ENCODE assay signal across 22 mouse cellular contexts in genomic region chr6:30667585-30667984, GRCm38 (mm10). TPM values are rescaled to one million over a fixed set of nuclear protein-coding genes. Genes with fewer than 3 reads are reported as not detected.
A peak's percentile ranks its signal among the peaks of the same experiment; 100 is the strongest.
DNase-seq lines count a peak whose midpoint lies in the region; ATAC-seq and TF ChIP-seq lines count a peak whose summit lies in the region.
"Had no signal": no experiment of that assay in that cellular context is flagged by ENCODE, and none has a peak within 500 bp of the region (broad histone marks: within the 10 kb centered on the region; RNA-seq: fewer than 3 reads in every experiment).

No protein-coding gene starts in this region.

- H3K9me3 ChIP-seq in forebrain, embryonic 10.5 days: no peaks in the 10 kb centered on the region
- no peaks in the 10 kb centered on the region for H3K9me3 ChIP-seq in forebrain, postnatal 0 days (ENCODE audit: low read length)
- H3K9me3 ChIP-seq in midbrain, embryonic 10.5 days (replicated peaks): no peaks in the 10 kb centered on the region
- H3K9me3 ChIP-seq in midbrain, embryonic 11.5 days (ENCODE audit: control insufficient read depth, low read length): no peaks in the 10 kb centered on the region
- no peaks in the 10 kb centered on the region for H3K9me3 ChIP-seq in embryonic facial prominence, embryonic 11.5 days (replicated peaks; ENCODE audit: control insufficient read depth, low read length)
- no peaks in the 10 kb centered on the region for H3K9me3 ChIP-seq in limb, embryonic 13.5 days
- H3K9me3 ChIP-seq: neural tube, embryonic 12.5 days had no signal

- H3K27ac ChIP-seq in forebrain, embryonic 10.5 days: peak overlapping the region; percentile 77
- no peak overlapping the region for H3K27ac ChIP-seq in forebrain, postnatal 0 days (ENCODE audit: low read depth, low read length)
- peak overlapping the region; percentile 77 for H3K27ac ChIP-seq in midbrain, embryonic 10.5 days (replicated peaks)
- no peak overlapping the region for H3K27ac ChIP-seq in midbrain, embryonic 11.5 days (ENCODE audit: low read depth, low read length)
- H3K27ac ChIP-seq in embryonic facial prominence, embryonic 11.5 days (replicated peaks; ENCODE audit: low read depth, low read length): peak overlapping the region; percentile 53; the same call in 1 of the 2 replicates
- H3K27ac ChIP-seq in limb, embryonic 13.5 days: peak overlapping the region; percentile 69
- H3K27ac ChIP-seq: liver, embryonic 14.5 days; neural tube, embryonic 12.5 days had no signal

- H3K9ac ChIP-seq in forebrain, postnatal 0 days: no peak overlapping the region
- H3K9ac ChIP-seq in midbrain, embryonic 11.5 days (ENCODE audit: low read length): no peak overlapping the region
- H3K9ac ChIP-seq in embryonic facial prominence, embryonic 11.5 days (replicated peaks; ENCODE audit: low read length): no peak overlapping the region
- no peak overlapping the region for H3K9ac ChIP-seq in limb, embryonic 13.5 days
- H3K9ac ChIP-seq: liver, embryonic 14.5 days; neural tube, embryonic 12.5 days had no signal

- WGBS in forebrain, embryonic 10.5 days: 46% methylated on average over 5 of the region's 5 CpGs
- WGBS in forebrain, postnatal 0 days: 51% methylated on average over 5 of the region's 5 CpGs
- 52% methylated on average over 5 of the region's 5 CpGs for WGBS in midbrain, embryonic 10.5 days
- WGBS in midbrain, embryonic 11.5 days: 40% methylated on average over 5 of the region's 5 CpGs
- 38% methylated on average over 5 of the region's 5 CpGs for whole genome bisulfite sequencing in embryonic facial prominence, embryonic 11.5 days
- 27% methylated on average over 5 of the region's 5 CpGs for WGBS in limb, embryonic 13.5 days

- peaks cover 81% of the 10 kb centered on the region for H3K4me1 ChIP-seq in forebrain, embryonic 10.5 days
- H3K4me1 ChIP-seq in forebrain, postnatal 0 days (ENCODE audit: insufficient read depth): no peaks in the 10 kb centered on the region
- H3K4me1 ChIP-seq in midbrain, embryonic 10.5 days: peaks cover 65% of the 10 kb centered on the region
- peaks cover 19% of the 10 kb centered on the region for H3K4me1 ChIP-seq in midbrain, embryonic 11.5 days (ENCODE audit: control insufficient read depth, insufficient read depth, low read length)
- no peaks in the 10 kb centered on the region for H3K4me1 ChIP-seq in embryonic facial prominence, embryonic 11.5 days (ENCODE audit: control insufficient read depth, insufficient read depth, low read length)
- H3K4me1 ChIP-seq in limb, embryonic 13.5 days: peaks cover 68% of the 10 kb centered on the region

- no peak overlapping the region for H3K4me2 ChIP-seq in forebrain, postnatal 0 days (ENCODE audit: low read depth)
- H3K4me2 ChIP-seq in midbrain, embryonic 11.5 days: no peak overlapping the region
- H3K4me2 ChIP-seq in embryonic facial prominence, embryonic 11.5 days (ENCODE audit: low read depth, low read length): no peak overlapping the region
- no peak overlapping the region for H3K4me2 ChIP-seq in limb, embryonic 13.5 days (replicated peaks)
- H3K4me2 ChIP-seq: neural tube, embryonic 12.5 days had no signal

- no peak for DNase-seq in forebrain, embryonic 10.5 days (ENCODE audit: extremely low spot score, low spot score)
- no peak for DNase-seq in forebrain, postnatal 0 days
- DNase-seq in midbrain, embryonic 10.5 days (ENCODE audit: low spot score): no peak
- no peak for DNase-seq in midbrain, embryonic 11.5 days (ENCODE audit: low spot score, missing footprints)
- DNase-seq in embryonic facial prominence, embryonic 11.5 days (ENCODE audit: low spot score): peak; percentile 60
- no peak for DNase-seq in adrenal gland, postnatal 10 days
- DNase-seq: cerebellum, postnatal 36 days; gastrocnemius, postnatal 10 days; heart, postnatal 14 days; kidney, postnatal 10 days; lung, postnatal 14 days; thymus, postnatal 14 days had no signal

- peaks cover 9% of the 10 kb centered on the region for H3K27me3 ChIP-seq in forebrain, embryonic 10.5 days (ENCODE audit: poor library complexity, severe bottlenecking)
- H3K27me3 ChIP-seq in forebrain, postnatal 0 days (ENCODE audit: insufficient read depth, low read length): no peaks in the 10 kb centered on the region
- peaks cover 18% of the 10 kb centered on the region for H3K27me3 ChIP-seq in midbrain, embryonic 10.5 days (ENCODE audit: low read depth, poor library complexity, severe bottlenecking)
- H3K27me3 ChIP-seq in midbrain, embryonic 11.5 days (ENCODE audit: control insufficient read depth, insufficient read depth, low read length): no peaks in the 10 kb centered on the region
- H3K27me3 ChIP-seq in embryonic facial prominence, embryonic 11.5 days (ENCODE audit: control insufficient read depth, insufficient read depth, low read length): no peaks in the 10 kb centered on the region
- no peaks in the 10 kb centered on the region for H3K27me3 ChIP-seq in limb, embryonic 13.5 days
- H3K27me3 ChIP-seq: neural tube, embryonic 12.5 days; Patski had no signal

- no peak for TF ChIP-seq CTCF in forebrain, postnatal 0 days (IDR thresholded peaks at IDR 0.05; ENCODE audit: low read depth)

- no peaks in the 10 kb centered on the region for H3K36me3 ChIP-seq in forebrain, embryonic 10.5 days (replicated peaks)
- no peaks in the 10 kb centered on the region for H3K36me3 ChIP-seq in forebrain, postnatal 0 days (ENCODE audit: insufficient read depth)
- 0 out of 2 replicates have a peak, but pooled peaks cover 5% of the 10 kb centered on the region for H3K36me3 ChIP-seq in midbrain, embryonic 10.5 days
- H3K36me3 ChIP-seq in midbrain, embryonic 11.5 days (ENCODE audit: control insufficient read depth, insufficient read depth, low read length): no peaks in the 10 kb centered on the region
- no peaks in the 10 kb centered on the region for H3K36me3 ChIP-seq in embryonic facial prominence, embryonic 11.5 days (replicated peaks; ENCODE audit: control insufficient read depth, insufficient read depth, low read depth, low read length)
- H3K36me3 ChIP-seq in limb, embryonic 13.5 days: no peaks in the 10 kb centered on the region
- H3K36me3 ChIP-seq: neural tube, embryonic 12.5 days had no signal

- ATAC-seq in forebrain, postnatal 0 days: no peak
- ATAC-seq in midbrain, embryonic 11.5 days (ENCODE audit: low FRiP score): no peak
- no peak for ATAC-seq in embryonic facial prominence, embryonic 11.5 days (replicated peaks; ENCODE audit: insufficient number of reproducible peaks, low FRiP score, low TSS enrichment, low read depth)
- peak; percentile 28; the same call in 1 of the 2 replicates for ATAC-seq in limb, embryonic 13.5 days (ENCODE audit: low FRiP score, low read depth)
- no peak for ATAC-seq in granulocyte monocyte progenitor cell, adult 5-6 weeks (replicated peaks; ENCODE audit: poor library complexity, severe bottlenecking)
- ATAC-seq: Patski had no signal

- H3K4me3 ChIP-seq in forebrain, embryonic 10.5 days: no peak overlapping the region
- no peak overlapping the region for H3K4me3 ChIP-seq in forebrain, postnatal 0 days (ENCODE audit: low read depth, low read length)
- H3K4me3 ChIP-seq in midbrain, embryonic 10.5 days: no peak overlapping the region
- H3K4me3 ChIP-seq in midbrain, embryonic 11.5 days (ENCODE audit: low read depth, low read length): no peak overlapping the region
- H3K4me3 ChIP-seq in embryonic facial prominence, embryonic 11.5 days (ENCODE audit: low read depth, low read length): no peak overlapping the region
- H3K4me3 ChIP-seq in limb, embryonic 13.5 days: no peak overlapping the region
- H3K4me3 ChIP-seq: erythroblast, embryonic 14.5 days; neural tube, embryonic 12.5 days had no signal

RNA-seq across cellular contexts. Expression of gene Cep41, which starts 26.0 kb away (rescaled TPM):
- 15.9 and 22.1 TPM in 2 replicates for polyA plus RNA-seq in forebrain, embryonic 10.5 days (2016; fragmentation: Nextera tagmentation; extraction: Ambion mirVana)
- 10.2 and 14.1 TPM in 2 replicates for total RNA-seq in forebrain, postnatal 0 days (2014; rRNA removed)
- polyA plus RNA-seq in forebrain, postnatal 0 days (2015; fragmentation: Nextera tagmentation; extraction: Ambion mirVana): 8.8 and 10.6 TPM in 2 replicates
- 19.8 and 24.0 TPM in 2 replicates for polyA plus RNA-seq in midbrain, embryonic 10.5 days (2016; fragmentation: Nextera tagmentation; extraction: Ambion mirVana)
- polyA plus RNA-seq in midbrain, embryonic 11.5 days (2014; fragmentation: Nextera tagmentation; extraction: Ambion mirVana): 23.8 and 24.5 TPM in 2 replicates
- 23.7 and 28.1 TPM in 2 replicates for polyA plus RNA-seq in embryonic facial prominence, embryonic 11.5 days (2014; fragmentation: Nextera tagmentation; extraction: Ambion mirVana)
- 52.3 and 55.4 TPM in 2 replicates for polyA plus RNA-seq in limb, embryonic 13.5 days (2015; fragmentation: Nextera tagmentation; extraction: Ambion mirVana)
- 1 to 10 TPM; 6.7 to 9.1 TPM for total RNA-seq in adrenal gland, postnatal 10 days (2021)
- total RNA-seq in granulocyte monocyte progenitor cell, adult 5-6 weeks (2014; fragmentation: Nextera tagmentation): 3.4 and 3.7 TPM in 2 replicates
- total RNA-seq in granulocyte monocyte progenitor cell, adult 5-6 weeks (2017): 3.2 and 6.1 TPM in 2 replicates

RNA-seq across cellular contexts. Expression of gene Cpa1, which starts 28.6 kb away (rescaled TPM):
- polyA plus RNA-seq in forebrain, embryonic 10.5 days (2016; fragmentation: Nextera tagmentation; extraction: Ambion mirVana): 0.21 TPM in 1 of 2 replicates, not detected in the other
- 1.1 TPM in 1 of 2 replicates, not detected in the other for total RNA-seq in forebrain, postnatal 0 days (2014; rRNA removed)
- polyA plus RNA-seq in forebrain, postnatal 0 days (2015; fragmentation: Nextera tagmentation; extraction: Ambion mirVana): 0.29 and 0.69 TPM in 2 replicates
- polyA plus RNA-seq in midbrain, embryonic 10.5 days (2016; fragmentation: Nextera tagmentation; extraction: Ambion mirVana): 0.19 TPM in 1 of 2 replicates, not detected in the other
- 0.08 TPM in 1 of 2 replicates, not detected in the other for polyA plus RNA-seq in midbrain, embryonic 11.5 days (2014; fragmentation: Nextera tagmentation; extraction: Ambion mirVana)
- 0.17 and 0.21 TPM in 2 replicates for polyA plus RNA-seq in embryonic facial prominence, embryonic 11.5 days (2014; fragmentation: Nextera tagmentation; extraction: Ambion mirVana)
- polyA plus RNA-seq in limb, embryonic 13.5 days (2015; fragmentation: Nextera tagmentation; extraction: Ambion mirVana): 0.88 and 1.0 TPM in 2 replicates
- total RNA-seq in adrenal gland, postnatal 10 days (2021): under 1 TPM in 1 of 2 experiments, not detected in 1; 0.36 TPM
- not detected in 2 replicates for total RNA-seq in granulocyte monocyte progenitor cell, adult 5-6 weeks (2014; fragmentation: Nextera tagmentation)
- not detected in 2 replicates for total RNA-seq in granulocyte monocyte progenitor cell, adult 5-6 weeks (2017)
- total RNA-seq: layer of hippocampus, postnatal 10 days; left cerebral cortex, postnatal 14 days had no signal
- polyA plus RNA-seq: erythroblast, embryonic 14.5 days; Patski had no signal

RNA-seq across cellular contexts. Expression of gene Mest, which starts 55.8 kb away (rescaled TPM):
- 2,195 and 2,268 TPM in 2 replicates for polyA plus RNA-seq in forebrain, embryonic 10.5 days (2016; fragmentation: Nextera tagmentation; extraction: Ambion mirVana)
- 127 and 212 TPM in 2 replicates for total RNA-seq in forebrain, postnatal 0 days (2014; rRNA removed)
- polyA plus RNA-seq in forebrain, postnatal 0 days (2015; fragmentation: Nextera tagmentation; extraction: Ambion mirVana): 90.4 and 146 TPM in 2 replicates
- polyA plus RNA-seq in midbrain, embryonic 10.5 days (2016; fragmentation: Nextera tagmentation; extraction: Ambion mirVana): 1,366 and 1,939 TPM in 2 replicates
- polyA plus RNA-seq in midbrain, embryonic 11.5 days (2014; fragmentation: Nextera tagmentation; extraction: Ambion mirVana): 1,255 and 1,269 TPM in 2 replicates
- 1,816 and 1,902 TPM in 2 replicates for polyA plus RNA-seq in embryonic facial prominence, embryonic 11.5 days (2014; fragmentation: Nextera tagmentation; extraction: Ambion mirVana)
- polyA plus RNA-seq in limb, embryonic 13.5 days (2015; fragmentation: Nextera tagmentation; extraction: Ambion mirVana): 1,770 and 1,957 TPM in 2 replicates
- total RNA-seq in adrenal gland, postnatal 10 days (2021): 100 to 1,000 TPM; 149 to 191 TPM
- total RNA-seq in granulocyte monocyte progenitor cell, adult 5-6 weeks (2014; fragmentation: Nextera tagmentation): not detected in 2 replicates
- 0.09 TPM in 1 of 2 replicates, not detected in the other for total RNA-seq in granulocyte monocyte progenitor cell, adult 5-6 weeks (2017)

RNA-seq across cellular contexts. Expression of gene Cpa5, which starts 56.8 kb away (rescaled TPM):
- 0.51 and 0.84 TPM in 2 replicates for polyA plus RNA-seq in forebrain, embryonic 10.5 days (2016; fragmentation: Nextera tagmentation; extraction: Ambion mirVana)
- total RNA-seq in forebrain, postnatal 0 days (2014; rRNA removed): not detected in 2 replicates
- polyA plus RNA-seq in forebrain, postnatal 0 days (2015; fragmentation: Nextera tagmentation; extraction: Ambion mirVana): 0.11 TPM in 1 of 2 replicates, not detected in the other
- 0.30 and 0.74 TPM in 2 replicates for polyA plus RNA-seq in midbrain, embryonic 10.5 days (2016; fragmentation: Nextera tagmentation; extraction: Ambion mirVana)
- polyA plus RNA-seq in midbrain, embryonic 11.5 days (2014; fragmentation: Nextera tagmentation; extraction: Ambion mirVana): 0.25 and 0.46 TPM in 2 replicates
- polyA plus RNA-seq in embryonic facial prominence, embryonic 11.5 days (2014; fragmentation: Nextera tagmentation; extraction: Ambion mirVana): 0.22 and 0.27 TPM in 2 replicates
- 0.33 and 0.79 TPM in 2 replicates for polyA plus RNA-seq in limb, embryonic 13.5 days (2015; fragmentation: Nextera tagmentation; extraction: Ambion mirVana)
- not detected for total RNA-seq in adrenal gland, postnatal 10 days (2021)
- not detected in 2 replicates for total RNA-seq in granulocyte monocyte progenitor cell, adult 5-6 weeks (2014; fragmentation: Nextera tagmentation)
- not detected in 2 replicates for total RNA-seq in granulocyte monocyte progenitor cell, adult 5-6 weeks (2017)
- total RNA-seq: adrenal gland, postnatal 4 days; heart, adult 8-10 months; heart, postnatal 14 days; layer of hippocampus, postnatal 10 days; left cerebral cortex, postnatal 14 days had no signal
- polyA plus RNA-seq: erythroblast, embryonic 14.5 days; neural tube, embryonic 12.5 days had no signal

Comparison
In these comparisons a context has a peak if more than half of its experiments do, and no peak if none do; other contexts are left out.
1. H3K27ac ChIP-seq: peak in forebrain, embryonic 10.5 days (single experiment), midbrain, embryonic 10.5 days (single experiment), embryonic facial prominence, embryonic 11.5 days (single experiment) and limb, embryonic 13.5 days (single experiment); none in forebrain, postnatal 0 days (single experiment) and midbrain, embryonic 11.5 days (single experiment).